Mouse (Mus musculus) lung, postnatal 25 days (tissue): Measurements from ENCODE around the gene Vmn1r22.
"Not testable (repeated sequence)": the region's sequence is repeated elsewhere in the genome, so short reads cannot be mapped to it uniquely, and the experiment has no call there.

ENCODE experiments used
- DNase-seq: peaks from one replicate; pipeline ENCODE4 v3.0.0; 2022; ENCODE audit warnings: low spot score

The Vmn1r22 gene

DNA sequence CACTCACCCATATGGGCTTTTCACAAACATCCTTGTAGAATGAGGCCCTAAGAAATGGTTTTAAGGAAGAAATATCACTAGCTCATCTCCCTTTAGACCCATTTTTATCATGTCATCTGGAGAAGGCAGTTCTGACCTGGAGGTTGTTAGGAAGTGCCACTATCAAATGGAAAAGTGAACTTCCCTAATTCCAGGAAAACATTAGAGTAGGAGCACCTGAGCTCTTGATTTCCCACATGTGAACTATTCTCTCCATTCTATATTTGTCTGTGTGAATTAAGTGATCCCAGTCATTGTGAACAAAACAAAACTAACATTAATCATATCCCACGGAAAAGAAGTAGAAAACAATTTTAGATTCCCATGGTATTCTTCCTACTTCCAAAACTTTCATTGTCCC lies at the start of gene Vmn1r22:
TSS of gene Vmn1r22 (minus strand) at position 101 of the 400 bp plus-strand sequence.
- no peak for DNase-seq

DNA sequence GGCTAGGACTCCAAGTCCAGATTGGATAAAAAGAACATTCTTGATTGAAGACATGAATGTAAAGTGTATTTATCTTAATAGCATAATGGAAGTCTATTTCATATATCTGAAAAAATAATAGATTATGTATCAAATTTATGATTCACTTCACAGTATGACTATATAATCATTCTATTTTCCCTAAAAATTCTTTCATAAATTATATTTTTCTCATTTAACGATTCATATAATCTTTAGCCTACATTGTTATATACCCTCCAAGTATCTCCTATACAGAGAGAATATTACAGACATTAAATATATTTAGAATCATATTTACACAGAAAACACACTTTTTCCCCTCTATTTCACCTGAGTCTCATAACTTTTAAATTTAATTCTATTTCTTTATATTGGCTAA lies 18.9 kb upstream of the Vmn1r22 start, which contains the start of gene Vmn1r23:
TSS of gene Vmn1r23 (minus strand) at position 101 of the 400 bp plus-strand sequence.
- DNase-seq: no peak

DNA sequence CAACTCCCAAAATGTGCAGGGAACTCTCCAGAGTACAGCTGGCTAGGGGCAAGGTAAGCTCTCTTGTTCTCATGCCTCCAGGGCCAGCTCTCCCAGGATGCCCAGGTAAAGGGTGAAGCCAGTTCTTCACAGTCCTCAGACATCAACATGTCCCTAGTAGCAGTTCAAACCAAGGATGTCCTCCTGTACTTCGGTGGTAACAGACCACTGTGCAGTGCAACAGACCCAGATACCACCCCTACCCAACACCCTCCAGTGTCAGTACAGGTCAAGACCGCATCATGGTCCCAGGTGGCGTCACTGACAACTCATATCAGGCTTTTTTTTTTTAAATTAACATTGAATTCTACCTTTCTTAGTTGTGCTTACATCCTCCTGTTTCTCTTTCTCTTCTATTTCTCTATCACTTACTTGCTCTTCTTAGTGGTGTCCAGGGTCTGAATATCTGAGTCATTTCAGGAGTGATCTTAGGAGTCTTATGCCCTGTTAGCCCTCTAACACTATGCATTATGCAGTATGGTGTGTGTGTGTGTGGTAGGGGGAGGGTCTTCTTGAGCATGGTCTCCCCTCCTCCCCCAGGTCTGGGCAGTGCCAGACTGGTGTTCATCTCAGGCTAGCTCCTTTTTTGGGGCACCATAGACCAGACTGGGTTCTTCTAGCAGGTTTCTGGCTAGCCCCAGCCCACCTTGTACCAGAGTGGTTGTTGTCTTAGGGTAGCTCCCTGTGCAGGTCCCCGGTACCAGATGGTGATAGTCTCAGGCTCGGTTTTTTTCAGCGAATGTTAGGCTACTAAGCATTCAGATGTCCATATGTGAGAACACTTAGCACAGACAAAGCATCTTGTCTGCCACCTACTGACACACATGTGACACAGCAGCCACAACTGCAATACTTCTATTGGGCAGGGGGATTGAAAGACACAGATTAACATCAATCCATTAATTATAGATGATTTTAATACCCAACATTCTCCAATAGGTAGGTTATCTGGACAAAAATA lies 48.5 kb downstream of the Vmn1r22 start:
- peak; percentile 32 for DNase-seq

DNA sequence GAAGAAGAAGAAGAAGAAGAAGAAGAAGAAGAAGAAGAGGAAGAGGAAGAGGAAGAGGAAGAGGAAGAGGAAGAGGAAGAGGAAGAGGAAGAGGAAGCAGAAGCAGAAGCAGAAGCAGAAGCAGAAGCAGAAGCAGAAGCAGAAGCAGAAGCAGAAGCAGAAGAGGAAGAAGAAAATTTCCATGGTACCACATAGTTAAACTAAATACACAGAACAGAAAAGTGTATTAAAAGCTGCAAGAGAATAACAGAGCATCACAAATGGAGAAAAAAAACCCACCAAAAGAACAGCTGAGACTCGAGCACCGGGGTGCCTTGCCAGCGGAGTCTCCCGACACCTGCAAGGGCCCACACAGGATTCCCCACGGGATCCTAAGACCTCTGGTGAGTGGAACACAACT lies 56.7 kb downstream of the Vmn1r22 start:
- DNase-seq: not testable (repeated sequence)

DNA sequence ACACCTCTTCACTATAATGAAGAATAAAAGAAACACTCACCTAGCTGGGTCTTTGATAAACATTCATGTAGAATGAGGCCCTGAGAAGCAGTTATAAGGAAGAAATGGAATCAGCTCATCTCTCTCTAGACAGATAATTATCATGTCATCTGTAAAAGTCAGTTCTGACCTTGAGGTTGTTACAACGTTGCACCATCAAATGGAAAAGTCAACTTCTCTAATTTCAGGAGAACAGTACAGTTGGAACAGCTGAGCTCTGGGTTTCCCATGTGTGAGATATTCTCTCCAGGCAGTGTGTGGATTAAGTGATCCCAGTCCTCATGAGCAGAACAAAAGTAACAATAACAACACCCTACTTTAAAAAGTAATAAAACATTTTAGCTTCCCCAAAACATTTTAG lies 57.5 kb downstream of the Vmn1r22 start, which contains the start of gene Vmn1r21:
TSS of gene Vmn1r21 (minus strand) at position 58 of the 400 bp plus-strand sequence.
- no peak for DNase-seq
